Mouse (Mus musculus) CH12.LX (cell line): ENCODE results near the gene Vsir. TPM values are rescaled to one million over a fixed set of nuclear protein-coding genes. Genes with fewer than 3 reads are reported as not detected.

Experiments
- DNase-seq: peaks from one replicate; pipeline ENCODE4 v3.0.0-alpha.2; 2013; ENCODE audit errors: extremely low read depth
- H3K27ac ChIP-seq: 2 replicates; pipeline ENCODE4 v1.5.1; 2012; ENCODE audit warnings: low read depth, mild to moderate bottlenecking, control low read depth, moderate library complexity; ENCODE audit not compliant: insufficient read depth
- H3K27me3 ChIP-seq: replicated peaks from 2 replicates; pipeline ENCODE3; 2012; ENCODE audit warnings: inconsistent platforms
- H3K36me3 ChIP-seq, 2 experiments: replicated peaks in 1 of 2; 2 replicates each; pipeline versions ENCODE3 to v1.6.1; 2012; ENCODE audit warnings: inconsistent platforms in 1 of 2, low read length in 1 of 2, mild to moderate bottlenecking in 1 of 2, mixed read lengths in 1 of 2, moderate library complexity in 1 of 2; ENCODE audit not compliant: control insufficient read depth in 1 of 2, insufficient read depth in 1 of 2
- H3K4me1 ChIP-seq, 2 experiments: 2 replicates each; pipeline ENCODE4 v1.6.1; 2012; ENCODE audit warnings: inconsistent platforms in 1 of 2, moderate library complexity in 1 of 2; ENCODE audit not compliant: insufficient read depth in 2 of 2, control insufficient read depth in 1 of 2
- H3K4me2 ChIP-seq: 2 replicates; pipeline ENCODE4 v1.6.1; 2012; ENCODE audit warnings: low read depth, mild to moderate bottlenecking, control low read depth; ENCODE audit not compliant: poor library complexity, insufficient read depth, severe bottlenecking
- H3K4me3 ChIP-seq, 3 experiments: fragments of 150-350 bp in 1 of 3; sonication (generic) in 1 of 3; replicated peaks in 1 of 3; 2 replicates each; pipeline versions ENCODE3 to v1.5.1; 2011 to 2012; ENCODE audit warnings: low read depth in 2 of 3, low read length in 2 of 3, mild to moderate bottlenecking in 2 of 3, moderate library complexity in 2 of 3, control low read depth in 1 of 3, improper control_type of control experiment in 1 of 3, inconsistent platforms in 1 of 3, mixed read lengths in 1 of 3; ENCODE audit not compliant: poor library complexity in 1 of 3
- H3K79me2 ChIP-seq: replicated peaks from 2 replicates; pipeline ENCODE4 v1.6.1; 2012; ENCODE audit warnings: mild to moderate bottlenecking, moderate library complexity; ENCODE audit not compliant: control insufficient read depth, poor library complexity, insufficient read depth, severe bottlenecking; ENCODE audit errors: extremely low read depth
- H3K9ac ChIP-seq: 2 replicates; pipeline ENCODE4 v1.6.1; 2012; ENCODE audit warnings: low read depth, mild to moderate bottlenecking, control low read depth, moderate library complexity; ENCODE audit not compliant: insufficient read depth
- H3K9me3 ChIP-seq: replicated peaks from 2 replicates; pipeline ENCODE3; 2012; ENCODE audit warnings: low read length, inconsistent platforms, mixed read lengths
- BHLHE40 ChIP-seq: IDR thresholded peaks from 2 replicates; pipeline ENCODE4 v1.6.1; 2011; ENCODE audit warnings: mild to moderate bottlenecking, low read depth, low read length, improper control_type of control experiment
- E2F4 ChIP-seq: IDR thresholded peaks from 2 replicates; pipeline ENCODE4 v1.6.1; 2011; ENCODE audit warnings: low read depth, low read length, improper control_type of control experiment; ENCODE audit not compliant: insufficient replicate concordance
- ETS1 ChIP-seq: conservative IDR thresholded peaks from 2 replicates; pipeline ENCODE4 v1.6.1; 2012; ENCODE audit warnings: low read depth, mild to moderate bottlenecking, inconsistent platforms, low read length, improper control_type of control experiment, moderate library complexity
- GABPA ChIP-seq: IDR thresholded peaks from 2 replicates; pipeline ENCODE4 v1.6.1; 2012; ENCODE audit warnings: low read depth, low read length, improper control_type of control experiment, inconsistent platforms; ENCODE audit not compliant: insufficient replicate concordance
- KAT2A ChIP-seq: IDR thresholded peaks from 2 replicates; pipeline ENCODE4 v1.6.1; 2012; ENCODE audit warnings: low read length, improper control_type of control experiment, inconsistent platforms; ENCODE audit not compliant: insufficient replicate concordance
- MAZ ChIP-seq: IDR thresholded peaks from 2 replicates; pipeline ENCODE4 v1.6.1; 2012; ENCODE audit warnings: low read depth, mild to moderate bottlenecking, inconsistent platforms, low read length, improper control_type of control experiment, moderate library complexity
- MEF2A ChIP-seq: IDR thresholded peaks from 2 replicates; pipeline ENCODE4 v1.6.1; 2014; ENCODE audit warnings: low read depth, mild to moderate bottlenecking, inconsistent platforms, low read length, improper control_type of control experiment, borderline replicate concordance
- NRF1 ChIP-seq: IDR thresholded peaks from 2 replicates; pipeline ENCODE4 v1.6.1; 2014; ENCODE audit warnings: low read depth, mild to moderate bottlenecking, inconsistent platforms, low read length, improper control_type of control experiment, moderate library complexity
- POLR2A ChIP-seq: IDR thresholded peaks from 2 replicates; pipeline ENCODE4 v1.6.1; 2011; ENCODE audit warnings: low read depth, mild to moderate bottlenecking, improper control_type of control experiment, low read length
- POLR2AphosphoS2 ChIP-seq: IDR thresholded peaks from 2 replicates; pipeline ENCODE4 v1.6.1; 2011; ENCODE audit warnings: low read depth, low read length, improper control_type of control experiment
- RCOR1 ChIP-seq: conservative IDR thresholded peaks from 2 replicates; pipeline ENCODE4 v1.6.1; 2012; ENCODE audit warnings: low read depth, mild to moderate bottlenecking, inconsistent platforms, low read length, improper control_type of control experiment
- SIN3A ChIP-seq: IDR thresholded peaks from 2 replicates; pipeline ENCODE4 v1.6.1; 2012; ENCODE audit warnings: low read length, improper control_type of control experiment, inconsistent platforms
- SMC3 ChIP-seq: IDR thresholded peaks from 2 replicates; pipeline ENCODE4 v1.6.1; 2011; ENCODE audit warnings: low read depth, low read length, improper control_type of control experiment
- TBP ChIP-seq: conservative IDR thresholded peaks from 2 replicates; pipeline ENCODE4 v1.6.1; 2011; ENCODE audit warnings: low read depth, low read length, improper control_type of control experiment
- TCF12 ChIP-seq: IDR thresholded peaks from 2 replicates; pipeline ENCODE4 v1.6.1; 2014; ENCODE audit warnings: low read depth, mild to moderate bottlenecking, inconsistent platforms, low read length, improper control_type of control experiment
- UBTF ChIP-seq: IDR thresholded peaks from 2 replicates; pipeline ENCODE4 v1.6.1; 2012; ENCODE audit warnings: low read depth, mild to moderate bottlenecking, inconsistent platforms, low read length, improper control_type of control experiment, moderate library complexity
- USF1 ChIP-seq: IDR thresholded peaks from 2 replicates; pipeline ENCODE4 v1.6.1; 2014; ENCODE audit warnings: low read depth, mild to moderate bottlenecking, inconsistent platforms, low read length, improper control_type of control experiment
- USF2 ChIP-seq: conservative IDR thresholded peaks from 2 replicates; pipeline ENCODE4 v1.6.1; 2011; ENCODE audit warnings: low read depth, low read length, improper control_type of control experiment
- ZC3H11A ChIP-seq: IDR thresholded peaks from 2 replicates; pipeline ENCODE4 v1.6.1; 2012; ENCODE audit warnings: low read depth, mild to moderate bottlenecking, inconsistent platforms, low read length, improper control_type of control experiment
- ZMIZ1 ChIP-seq: IDR thresholded peaks from 2 replicates; pipeline ENCODE4 v1.6.1; 2012; ENCODE audit warnings: low read depth, mild to moderate bottlenecking, inconsistent platforms, low read length, improper control_type of control experiment
- dilution Hi-C: fragments of 300-500 bp; cut with MboI; formaldehyde crosslinking; loops from 2 replicates; pipeline ENCODE4 v1.14.3; 2020; ENCODE audit warnings: low sequenced_read_pairs; ENCODE audit not compliant: extremely low pct_unique_long_range_greater_than_20kb, extremely low pct_ligation_motif_present
- in situ Hi-C: fragments of 300-500 bp; cut with MboI; formaldehyde crosslinking; loops from 3 replicates; pipeline ENCODE4 v1.14.3; 2019; ENCODE audit warnings: low sequenced_read_pairs, low pct_ligation_motif_present, low pct_unique_long_range_greater_than_20kb, mixed read lengths
- polyA plus RNA-seq: library from polyadenylated mRNA; unstranded; fragments of >175 nt; gene quantifications from 2 replicates; pipeline ENCODE4 v1.2.1, GENCODE M21; 2012; ENCODE audit warnings: low read depth; ENCODE audit not compliant: insufficient read length
- total RNA-seq, 2 experiments: library from RNA; depleted of rRNA; stranded (reverse); fragments of 300-350 nt in 1 of 2; fragments of >200 nt in 1 of 2; gene quantifications; 2 replicates each; pipeline ENCODE4 v1.2.3; 2012 to 2014

Vsir gene
- total and polyA plus RNA-seq, 3 experiments, result 4.7 to 9.5 (median 5.5) TPM

DNA sequence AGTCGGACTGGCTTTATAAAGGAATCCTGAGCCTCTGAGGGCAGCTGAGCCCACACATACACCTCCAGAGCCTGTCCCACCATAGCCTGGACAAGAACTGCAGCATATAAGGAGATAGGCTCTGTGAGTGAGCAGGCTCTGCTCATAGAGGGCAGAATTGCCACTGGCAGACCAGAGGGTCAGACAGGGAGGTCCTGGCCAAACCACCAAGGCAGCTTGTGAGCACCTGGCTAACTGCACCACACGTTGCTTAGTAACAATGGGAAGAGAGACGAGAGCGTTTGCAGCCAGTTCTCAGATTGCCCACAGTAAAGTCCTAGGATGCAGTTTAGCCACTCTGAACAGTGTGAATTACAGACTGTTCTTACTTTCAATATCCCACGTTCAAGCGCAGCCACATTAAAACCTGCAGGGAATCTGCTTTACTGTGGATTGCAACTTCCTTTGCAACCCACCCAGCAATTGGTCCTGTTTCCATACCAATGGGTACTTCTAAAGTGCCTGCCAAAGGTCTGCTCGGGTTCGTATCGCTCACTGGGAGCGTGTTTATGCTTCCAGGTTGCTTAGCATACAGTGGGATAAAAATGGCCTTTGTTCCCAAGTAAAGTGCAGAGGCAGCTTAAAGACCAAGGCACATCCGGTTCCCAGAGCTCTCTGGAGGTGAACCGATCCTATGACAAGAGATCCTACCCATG lies 15.1 kb downstream of the Vsir start:
- DNase-seq, result no peak
- dilution Hi-C loops, result no loop called here
- Histone ChIP-seq H3K4me1 (peaks cover 2 to 3% of the 10 kb centered on the region in 2 experiments), H3K9ac (no peak overlapping the region), H3K9me3 (no peaks in the 10 kb centered on the region), H3K79me2 (no peaks in the 10 kb centered on the region), H3K36me3 (peaks cover 13 to 19% of the 10 kb centered on the region in 2 experiments), H3K27me3 (no peaks in the 10 kb centered on the region), H3K27ac (no peak overlapping the region), H3K4me3 (no peak overlapping the region), H3K4me2 (no peak overlapping the region)
- in situ Hi-C loops, result no loop called here
- no peak for TF ChIP-seq SIN3A
- no peak for TF ChIP-seq ZMIZ1
- no peak for TF ChIP-seq BHLHE40
- TF ChIP-seq MEF2A, result no peak
- TF ChIP-seq USF2, result no peak
- no peak for TF ChIP-seq POLR2A

DNA sequence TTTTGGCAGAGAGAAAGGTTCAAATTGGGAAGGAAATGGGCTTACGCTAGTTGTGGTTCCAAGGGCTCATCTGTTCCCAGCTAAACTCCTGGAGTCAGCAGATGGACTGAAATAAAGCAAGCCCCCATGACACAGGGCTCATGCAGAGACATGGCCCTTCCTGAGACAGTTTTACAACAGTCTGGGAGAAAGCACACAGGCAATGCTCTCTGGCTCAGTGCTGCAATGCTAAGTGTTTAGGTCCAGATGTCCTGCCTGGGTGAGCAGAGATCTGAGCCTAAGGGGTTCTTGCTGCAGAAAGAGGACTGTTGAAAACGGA lies 15.6 kb downstream of the Vsir start:
- H3K9ac ChIP-seq, result no peak overlapping the region
- no peak overlapping the region for H3K4me3 ChIP-seq
- no peaks in the 10 kb centered on the region for H3K79me2 ChIP-seq
- no peaks in the 10 kb centered on the region for H3K27me3 ChIP-seq
- H3K27ac ChIP-seq, result no peak overlapping the region
- H3K9me3 ChIP-seq, result no peaks in the 10 kb centered on the region
- dilution Hi-C loops, result no loop called here
- peaks cover 13 to 19% of the 10 kb centered on the region in 2 experiments for H3K36me3 ChIP-seq
- TF ChIP-seq POLR2AphosphoS2, result no peak
- no peak for TF ChIP-seq POLR2A
- no peak for TF ChIP-seq E2F4
- TF ChIP-seq ETS1, result no peak
- no peak for TF ChIP-seq TCF12
- TF ChIP-seq UBTF, result no peak
- no peak for TF ChIP-seq TBP
- TF ChIP-seq ZC3H11A, result no peak
- TF ChIP-seq SMC3, result no peak
- TF ChIP-seq NRF1, result no peak
- no peak for TF ChIP-seq BHLHE40
- no peak for TF ChIP-seq GABPA
- TF ChIP-seq KAT2A, result no peak
- TF ChIP-seq USF1, result no peak
- no peak for TF ChIP-seq RCOR1
- TF ChIP-seq MAZ, result no peak
- no peak for TF ChIP-seq MEF2A
- DNase-seq, result no peak
- peaks cover 5 to 7% of the 10 kb centered on the region in 2 experiments for H3K4me1 ChIP-seq
- no peak overlapping the region for H3K4me2 ChIP-seq
- in situ Hi-C loops, result no loop called here
